Mouse (Mus musculus): ENCODE data around the gene Ell2.
A peak's percentile ranks its signal among the peaks of the same experiment; 100 is the strongest.
"Not testable (repeated sequence)": the region's sequence is repeated elsewhere in the genome, so short reads cannot be mapped to it uniquely, and the experiment has no call there.

Gene Ell2

GRCm38 (mm10) chr13:75706457-75706856, at the start of gene Ell2:
TSS of gene Ell2 (plus strand) at chr13:75706757.
- no peak for DNase-seq

- no peak for DNase-seq
These were observed 21.1 kb upstream of the Ell2 start for GRCm38 (mm10) chr13:75685438-75685837.

GRCm38 (mm10) chr13:75686995-75687394, 19.6 kb upstream of the Ell2 start:
- DNase-seq: no peak

GRCm38 (mm10) chr13:75691625-75692024, 14.9 kb upstream of the Ell2 start:
- DNase-seq: no peak

- DNase-seq: no peak
These were observed 13.5 kb upstream of the Ell2 start for GRCm38 (mm10) chr13:75693081-75693480.

GRCm38 (mm10) chr13:75702814-75703213, 3.7 kb upstream of the Ell2 start:
- no peak for DNase-seq

- DNase-seq: peak; percentile 78
These were observed 592 bp downstream of the Ell2 start for GRCm38 (mm10) chr13:75706882-75707816.

GRCm38 (mm10) chr13:75707821-75708636, 1.5 kb downstream of the Ell2 start:
- DNase-seq: peak; percentile 55

GRCm38 (mm10) chr13:75708637-75709002, 2.1 kb downstream of the Ell2 start:
- DNase-seq: no peak

- no peak for DNase-seq
These were observed 2.6 kb downstream of the Ell2 start for GRCm38 (mm10) chr13:75709026-75709778.

- no peak for DNase-seq
These were observed 3.6 kb downstream of the Ell2 start for GRCm38 (mm10) chr13:75710152-75710551.

GRCm38 (mm10) chr13:75711517-75711916, 5.0 kb downstream of the Ell2 start:
- DNase-seq: not testable (repeated sequence)

- not testable (repeated sequence) for DNase-seq
These were observed 6.0 kb downstream of the Ell2 start for GRCm38 (mm10) chr13:75712544-75712943.

- no peak for DNase-seq
These were observed 7.8 kb downstream of the Ell2 start for GRCm38 (mm10) chr13:75714407-75714806.

GRCm38 (mm10) chr13:75717638-75718302, 11.2 kb downstream of the Ell2 start:
- no peak for DNase-seq

GRCm38 (mm10) chr13:75718376-75718775, 11.8 kb downstream of the Ell2 start:
- DNase-seq: no peak

GRCm38 (mm10) chr13:75719645-75720044, 13.1 kb downstream of the Ell2 start:
- DNase-seq: no peak

- no peak for DNase-seq
These were observed 20.2 kb downstream of the Ell2 start for GRCm38 (mm10) chr13:75726569-75727373.

- no peak for DNase-seq
These were observed 21.4 kb downstream of the Ell2 start for GRCm38 (mm10) chr13:75727932-75728331.

GRCm38 (mm10) chr13:75729834-75730233, 23.3 kb downstream of the Ell2 start:
- DNase-seq: no peak

GRCm38 (mm10) chr13:75730717-75731116, 24.2 kb downstream of the Ell2 start:
- DNase-seq: no peak
